Mouse (Mus musculus) mouse embryonic stem cell (cell line): ENCODE measurements around the gene Hist1h3i.
"Not testable (repeated sequence)": the region's sequence is repeated elsewhere in the genome, so short reads cannot be mapped to it uniquely, and the experiment has no call there.

Source experiments
- in situ Hi-C, 2 experiments: fragments of 300-500 bp; cut with MboI; formaldehyde crosslinking; loops; 1 replicate in 1 of 2; 3 replicates in 1 of 2; pipeline ENCODE4 v1.14.3; 2019 to 2020; ENCODE audit warnings: low sequenced_read_pairs in 2 of 2, low pct_unique_long_range_greater_than_20kb in 1 of 2, mixed read lengths in 1 of 2; ENCODE audit not compliant: unreplicated experiment in 1 of 2

Gene Hist1h3i

DNA sequence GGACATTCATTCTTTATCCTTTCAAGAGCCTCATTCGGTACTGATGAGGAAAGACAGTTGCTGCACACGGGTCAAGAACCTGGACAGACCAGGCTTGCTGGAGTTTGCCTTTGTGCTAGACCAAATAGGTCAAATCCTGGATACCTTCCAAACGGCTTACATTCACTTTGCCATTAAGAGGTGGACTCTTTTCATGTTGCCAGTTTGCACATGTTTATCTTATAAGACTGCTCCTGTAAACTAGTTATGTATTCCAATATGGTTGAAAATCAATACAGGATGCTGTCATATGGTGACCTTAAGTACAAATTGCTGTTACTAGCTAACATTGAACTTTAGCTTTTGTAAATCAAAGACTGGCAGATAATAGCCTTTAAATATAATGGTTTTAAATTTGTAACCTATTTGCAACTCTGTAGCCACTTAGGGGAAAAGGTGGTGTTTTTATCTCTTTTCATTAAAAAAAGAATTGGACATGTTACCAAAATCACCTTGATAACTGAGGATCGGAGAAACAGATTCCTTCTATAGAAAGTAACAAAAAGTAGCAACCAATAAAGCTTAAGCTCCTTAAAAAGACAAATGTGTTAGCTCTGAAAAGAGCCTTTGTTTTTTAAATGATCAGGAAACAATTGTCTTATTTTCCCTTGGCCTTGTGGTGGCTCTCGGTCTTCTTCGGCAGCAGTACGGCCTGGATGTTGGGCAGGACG lies 3.2 kb upstream of the Hist1h3i start:
- in situ Hi-C loops, result no loop called here

GRCm38 (mm10) chr13:21784311-21784710 lies 1.1 kb upstream of the Hist1h3i start:
- in situ Hi-C loops, result no loop called here

DNA sequence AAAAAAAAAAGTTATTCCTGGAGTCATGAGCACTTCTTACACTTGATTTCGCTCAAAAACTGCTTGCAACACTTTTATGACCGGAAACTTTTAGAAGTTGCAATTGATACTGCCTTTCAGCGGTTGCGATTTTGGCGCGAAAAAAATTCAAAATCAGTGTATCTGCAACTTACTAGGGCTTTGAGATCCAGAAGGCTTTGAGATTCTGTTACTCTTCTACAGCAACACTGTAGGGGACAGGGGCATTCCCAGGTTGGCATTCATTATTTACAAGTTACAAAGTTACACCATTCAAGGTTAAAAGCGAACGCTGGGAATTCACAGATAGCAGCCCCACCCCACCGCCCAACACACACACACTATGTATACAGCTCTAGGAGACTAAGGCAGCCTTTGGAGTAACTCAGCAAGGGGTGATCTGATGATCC lies 578 bp upstream of the Hist1h3i start:
- in situ Hi-C loops, result no loop called here

DNA sequence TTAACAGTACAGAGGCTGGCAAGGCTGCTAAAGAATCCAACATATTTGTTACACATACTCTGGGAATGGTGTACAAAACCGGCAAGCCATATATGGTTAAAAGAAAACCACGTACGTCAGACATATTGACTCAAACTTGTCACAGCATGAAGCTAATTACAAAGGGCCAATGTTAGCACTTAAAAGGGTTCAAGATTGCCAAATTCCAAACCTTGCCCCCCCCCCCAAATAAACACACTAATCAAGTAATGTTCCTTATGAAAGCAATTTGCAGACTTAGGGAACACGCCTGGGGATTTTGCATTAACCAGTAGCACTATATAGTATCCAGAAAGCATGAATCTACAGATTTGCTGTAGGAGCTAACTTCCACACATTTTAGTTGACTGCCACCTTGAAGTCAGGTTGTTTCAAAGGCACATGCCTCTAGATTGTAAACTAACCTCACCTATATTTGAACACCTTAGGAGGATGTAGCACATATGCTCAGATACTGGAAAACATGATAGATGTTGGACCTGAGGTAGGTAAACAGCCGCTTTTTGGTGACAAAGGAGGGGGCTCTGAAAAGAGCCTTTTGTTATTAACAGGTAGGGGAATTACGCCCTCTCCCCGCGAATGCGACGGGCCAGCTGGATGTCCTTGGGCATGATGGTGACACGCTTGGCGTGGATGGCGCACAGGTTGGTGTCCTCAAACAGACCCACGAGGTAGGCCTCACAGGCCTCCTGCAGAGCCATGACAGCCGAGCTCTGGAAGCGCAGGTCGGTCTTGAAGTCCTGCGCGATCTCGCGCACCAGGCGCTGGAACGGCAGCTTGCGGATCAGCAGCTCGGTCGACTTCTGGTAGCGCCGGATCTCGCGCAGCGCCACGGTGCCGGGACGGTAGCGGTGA lies 562 bp downstream of the Hist1h3i start:
- in situ Hi-C loops, result not testable (repeated sequence)

GRCm38 (mm10) chr13:21781639-21782038 lies 1.5 kb downstream of the Hist1h3i start:
- in situ Hi-C loops, result no loop called here

- in situ Hi-C loops, result no loop called here
Measured at GRCm38 (mm10) chr13:21781021-21781555, 2.1 kb downstream of the Hist1h3i start.

DNA sequence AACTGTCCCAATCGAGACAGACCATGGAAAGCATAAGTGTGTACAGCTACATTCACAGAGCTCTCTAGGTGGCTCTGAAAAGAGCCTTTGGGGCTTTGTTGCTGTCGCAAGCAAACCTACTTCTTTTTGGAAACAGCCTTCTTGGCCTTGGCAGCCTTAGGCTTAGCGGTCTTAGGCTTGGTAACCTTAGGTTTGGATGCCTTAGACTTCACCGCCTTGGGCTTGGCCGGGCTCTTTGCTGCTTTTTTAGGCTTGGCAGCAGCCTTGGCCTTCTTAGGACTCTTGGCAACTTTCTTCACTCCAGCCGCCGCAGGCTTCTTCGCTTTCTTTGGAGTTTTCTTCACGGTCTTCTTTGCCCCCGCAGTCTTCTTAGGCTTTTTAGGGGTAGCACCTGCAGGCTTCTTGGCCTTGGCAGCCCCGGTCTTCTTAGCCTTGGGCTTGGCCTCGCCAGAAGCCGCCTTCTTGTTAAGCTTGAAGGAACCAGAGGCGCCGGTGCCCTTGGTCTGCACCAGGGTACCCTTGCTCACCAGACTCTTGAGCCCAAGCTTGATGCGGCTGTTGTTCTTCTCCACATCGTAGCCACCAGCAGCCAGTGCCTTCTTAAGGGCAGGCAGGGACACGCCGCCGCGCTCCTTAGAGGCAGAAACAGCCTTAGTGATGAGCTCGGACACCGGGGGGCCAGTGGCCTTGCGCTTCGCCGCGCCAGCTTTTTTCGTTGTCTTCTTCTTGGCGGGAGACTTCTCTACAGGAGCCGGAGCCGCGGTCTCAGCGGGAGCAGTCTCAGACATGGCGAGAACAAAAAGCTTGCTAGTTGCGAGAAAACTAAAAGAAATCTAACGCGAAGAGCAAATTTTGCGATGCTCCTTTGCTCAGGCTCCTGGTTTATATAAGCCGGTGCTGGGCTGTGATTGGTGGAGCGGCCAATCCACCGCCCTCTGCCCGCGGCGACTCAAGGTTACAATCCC lies 3.1 kb downstream of the Hist1h3i start, which contains the start of gene Hist1h1b:
Hist1h1b (minus strand) TSS at position 859 of the 965 bp plus-strand sequence.
- in situ Hi-C loops, result no loop called here

DNA sequence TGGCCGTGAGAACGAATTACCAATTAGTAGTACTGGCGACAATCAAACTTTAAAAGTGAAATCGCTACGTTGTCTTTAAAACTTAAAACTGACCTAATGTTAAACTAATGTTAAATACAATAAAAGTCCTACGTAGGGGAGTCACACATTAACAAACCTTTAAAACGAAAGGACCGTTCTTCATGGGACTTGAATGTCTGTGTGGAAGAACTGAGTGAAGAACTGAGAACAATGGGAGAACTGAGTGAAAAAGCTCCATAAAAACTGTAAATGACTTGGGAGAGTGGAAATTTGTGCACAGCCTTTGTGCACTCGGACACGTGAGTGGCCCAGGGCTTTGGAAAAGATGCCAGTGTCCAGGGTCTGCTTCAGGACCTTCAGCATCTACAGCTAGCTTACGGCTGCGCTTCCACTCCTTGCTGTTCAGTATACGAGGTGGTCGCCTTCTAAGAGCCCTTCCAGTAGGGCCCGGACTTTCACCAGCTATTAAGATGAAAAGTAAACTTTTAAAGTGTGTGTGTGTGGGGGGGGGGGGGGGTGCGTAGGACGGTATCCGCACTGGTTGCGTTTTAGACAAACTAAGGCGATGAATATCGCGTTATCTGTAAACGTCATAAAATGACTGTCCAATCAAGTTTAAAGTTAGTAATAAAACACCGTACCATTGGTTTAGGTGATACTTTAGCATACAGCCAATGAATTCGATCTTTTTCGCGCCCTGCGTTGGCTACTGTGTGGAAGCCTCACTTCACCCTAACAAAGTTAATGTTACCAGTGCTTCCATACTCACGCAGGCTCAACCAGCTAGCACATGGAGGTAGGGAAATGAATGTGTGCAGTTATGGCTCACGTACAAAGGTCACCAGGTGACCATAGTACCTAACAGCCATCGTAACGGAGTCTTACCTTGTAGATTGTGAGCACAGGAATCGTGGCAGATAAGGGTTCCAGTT lies 4.1 kb downstream of the Hist1h3i start:
- in situ Hi-C loops, result no loop called here

- in situ Hi-C loops, result no loop called here
Measured at GRCm38 (mm10) chr13:21755707-21756106, 27.5 kb downstream of the Hist1h3i start.

- in situ Hi-C loops, result not testable (repeated sequence)
Measured at GRCm38 (mm10) chr13:21754294-21755001, 28.7 kb downstream of the Hist1h3i start.

- in situ Hi-C loops, result not testable (repeated sequence)
Measured at GRCm38 (mm10) chr13:21753524-21754285, 29.5 kb downstream of the Hist1h3i start, which contains the start of the genes Hist1h2ak and Hist1h2bn. TSS of gene Hist1h2ak (minus strand) at chr13:21753827. TSS of gene Hist1h2bn (plus strand) at chr13:21754123.

DNA sequence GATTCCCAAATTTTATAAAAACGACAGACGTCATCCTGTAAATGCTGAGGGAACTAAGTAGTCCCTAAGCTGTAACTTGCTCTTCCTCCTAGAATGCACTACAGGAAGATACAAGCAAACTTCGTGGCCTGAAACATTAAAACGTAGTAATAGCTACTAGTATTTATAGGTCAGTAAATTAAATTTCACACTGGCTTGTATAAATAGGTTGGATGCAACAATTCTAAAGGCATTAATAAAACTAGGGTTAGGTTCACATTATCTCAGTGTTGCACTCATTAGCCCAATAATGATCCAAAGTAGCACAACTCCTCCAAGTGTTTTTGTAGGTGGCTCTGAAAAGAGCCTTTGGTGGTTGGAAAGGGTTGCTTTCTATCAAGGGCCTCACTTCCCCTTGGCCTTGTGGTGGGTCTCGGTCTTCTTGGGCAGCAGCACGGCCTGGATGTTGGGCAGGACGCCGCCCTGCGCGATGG lies 30.1 kb downstream of the Hist1h3i start:
- in situ Hi-C loops, result no loop called here

DNA sequence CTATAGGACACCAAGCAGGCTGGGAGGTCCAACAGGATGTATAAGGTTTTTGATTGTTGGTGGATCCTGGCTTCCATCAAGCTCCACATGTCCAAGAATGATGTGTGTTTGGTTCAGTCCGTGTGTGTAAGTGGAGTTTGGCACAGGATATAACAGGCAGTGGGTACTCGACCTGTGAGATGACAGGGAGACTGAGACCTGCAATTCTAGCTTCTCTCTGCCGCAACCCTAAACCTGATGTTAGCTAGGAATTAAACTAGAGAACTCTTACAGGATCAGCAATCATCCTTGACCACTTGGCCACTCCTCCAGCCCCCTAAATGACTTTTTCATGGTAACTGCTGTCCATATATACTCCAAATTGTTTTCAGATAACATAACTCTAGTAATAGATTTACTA lies 30.8 kb downstream of the Hist1h3i start:
- in situ Hi-C loops, result no loop called here

- in situ Hi-C loops, result no loop called here
Measured at GRCm38 (mm10) chr13:21751827-21752226, 31.3 kb downstream of the Hist1h3i start.

DNA sequence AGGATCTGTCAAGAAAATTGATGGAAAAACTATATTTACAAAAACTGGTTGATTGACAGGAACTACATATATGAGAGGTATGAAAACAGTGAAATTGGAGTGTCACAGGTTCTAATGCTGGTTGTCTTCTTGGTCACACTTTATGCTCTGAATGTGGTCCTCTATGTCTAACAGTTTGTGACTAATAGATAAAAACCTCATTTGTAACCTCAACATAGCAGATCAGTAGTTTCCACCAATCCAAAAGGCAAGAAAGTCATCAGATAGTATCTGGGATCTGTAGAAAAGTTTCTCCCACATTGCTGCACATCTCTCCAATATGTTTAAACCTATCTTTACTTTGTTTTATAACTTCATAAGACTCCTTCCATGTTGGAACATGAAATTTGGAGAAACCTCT lies 31.8 kb downstream of the Hist1h3i start:
- in situ Hi-C loops, result no loop called here
